Mouse (Mus musculus) MEL (cell line): ENCODE measurements around the gene Pygm.
A peak's percentile ranks its signal among the peaks of the same experiment; 100 is the strongest.

ENCODE experiments used
- CTCF ChIP-seq, 3 experiments: IDR thresholded peaks in 2 of 3; conservative IDR thresholded peaks in 1 of 3; 2 replicates each; pipeline ENCODE4 v1.5.1; 2011 to 2012; ENCODE audit warnings: low read length in 3 of 3, low read depth in 2 of 3, mild to moderate bottlenecking in 2 of 3, improper control_type of control experiment in 1 of 3, inconsistent platforms in 1 of 3, mixed read lengths in 1 of 3, moderate library complexity in 1 of 3; ENCODE audit not compliant: control insufficient read depth in 1 of 3, insufficient read depth in 1 of 3, poor library complexity in 1 of 3, severe bottlenecking in 1 of 3
- EP300 ChIP-seq, 2 experiments: IDR thresholded peaks; 2 replicates each; pipeline ENCODE4 v1.6.1; 2011; ENCODE audit warnings: improper control_type of control experiment in 2 of 2, low read length in 2 of 2, low read depth in 1 of 2, mild to moderate bottlenecking in 1 of 2
- ETS1 ChIP-seq: IDR thresholded peaks from 2 replicates; pipeline ENCODE4 v1.6.1; 2012; ENCODE audit warnings: low read depth, mild to moderate bottlenecking, inconsistent platforms, low read length, improper control_type of control experiment, moderate library complexity
- POLR2A ChIP-seq, 2 experiments: IDR thresholded peaks; 2 replicates each; pipeline ENCODE4 v1.6.1; 2011 to 2012; ENCODE audit warnings: low read length in 2 of 2, mild to moderate bottlenecking in 2 of 2, control low read depth in 1 of 2, improper control_type of control experiment in 1 of 2, low read depth in 1 of 2, moderate library complexity in 1 of 2; ENCODE audit not compliant: control insufficient read depth in 1 of 2, insufficient read depth in 1 of 2, poor library complexity in 1 of 2
- TBP ChIP-seq: IDR thresholded peaks from 2 replicates; pipeline ENCODE4 v1.8.0; 2011; ENCODE audit warnings: low read depth, low read length, improper control_type of control experiment
- USF1 ChIP-seq: IDR thresholded peaks from 2 replicates; pipeline ENCODE4 v1.6.1; 2014; ENCODE audit warnings: low read depth, mild to moderate bottlenecking, inconsistent platforms, low read length, improper control_type of control experiment, moderate library complexity

GRCm38 (mm10) chr19:6399285-6400095 lies 15.3 kb downstream of the Pygm start, which contains the start of gene Rasgrp2:
- no peak for TF ChIP-seq CTCF (IDR thresholded peaks at IDR 0.05 in 2 of 3, conservative IDR thresholded peaks at IDR 0.05 in 1 of 3; ENCODE audit: control insufficient read depth in 1 of 3, insufficient read depth in 1 of 3, low read depth in 2 of 3, low read length in 3 of 3, poor library complexity in 1 of 3, severe bottlenecking in 1 of 3)
- TF ChIP-seq USF1: no peak
- TF ChIP-seq TBP: no peak
- TF ChIP-seq EP300 (IDR thresholded peaks at IDR 0.05; ENCODE audit: low read depth in 1 of 2, low read length in 2 of 2): 0 out of 4 replicates have a peak, but pooled peaks of 1 of the 2 experiments have one; percentile 10
- 0 out of 4 replicates have a peak, but pooled peaks of 1 of the 2 experiments have one; percentile 30 for TF ChIP-seq POLR2A (IDR thresholded peaks at IDR 0.05; ENCODE audit: control insufficient read depth in 1 of 2, insufficient read depth in 1 of 2, low read depth in 1 of 2, low read length in 2 of 2, poor library complexity in 1 of 2)
- TF ChIP-seq ETS1: no peak; the same call in 1 of the 2 replicates
